Mouse (Mus musculus): Measurements from ENCODE around the gene Fgfr2. TPM values are rescaled to one million over a fixed set of nuclear protein-coding genes. Genes with fewer than 3 reads are reported as not detected.
A peak's percentile ranks its signal among the peaks of the same experiment; 100 is the strongest.

Gene Fgfr2
- total RNA-seq, 1 experiment: 37.5 TPM

DNA sequence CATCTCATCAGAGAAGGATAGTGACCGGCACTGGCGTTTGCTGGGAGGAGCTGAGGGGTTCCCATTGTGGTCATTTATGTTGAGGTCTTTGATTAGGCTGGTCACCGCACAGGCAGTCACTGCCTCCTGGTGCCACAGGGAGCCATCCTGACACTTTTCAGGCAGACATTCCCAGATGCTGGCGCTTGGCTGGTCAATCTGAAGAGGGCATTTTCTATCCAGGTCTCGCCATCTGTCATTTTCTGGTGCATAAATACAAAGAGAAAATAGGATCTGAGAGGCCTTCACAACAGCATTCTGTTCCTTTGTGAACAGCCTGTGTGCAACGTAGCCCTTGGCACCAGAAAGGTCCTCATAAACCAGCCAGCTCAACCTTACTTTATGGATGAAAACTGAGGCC is 363.2 kb downstream of the Fgfr2 start:
- TF ChIP-seq ZNF384 (IDR thresholded peaks at IDR 0.05; ENCODE audit: low read depth, low read length): no peak
- TF ChIP-seq MAFK (IDR thresholded peaks at IDR 0.05; ENCODE audit: insufficient read depth, low read depth, low read length): no peak
- TF ChIP-seq ZC3H11A (IDR thresholded peaks at IDR 0.05; ENCODE audit: borderline replicate concordance, low read depth, low read length): no peak
- no peak for TF ChIP-seq CHD2 (IDR thresholded peaks at IDR 0.05; ENCODE audit: low read depth, low read length)
- no peak for TF ChIP-seq HCFC1 (IDR thresholded peaks at IDR 0.05; ENCODE audit: borderline replicate concordance, insufficient read depth, low read length)
- no peak overlapping the region; the same call in 1 of the 2 replicates for H3K9ac ChIP-seq (ENCODE audit: insufficient read depth, low read depth, low read length, poor library complexity, severe bottlenecking)
- H3K27ac ChIP-seq (ENCODE audit: insufficient read depth, low read depth, low read length, poor library complexity, severe bottlenecking): no peak overlapping the region

DNA sequence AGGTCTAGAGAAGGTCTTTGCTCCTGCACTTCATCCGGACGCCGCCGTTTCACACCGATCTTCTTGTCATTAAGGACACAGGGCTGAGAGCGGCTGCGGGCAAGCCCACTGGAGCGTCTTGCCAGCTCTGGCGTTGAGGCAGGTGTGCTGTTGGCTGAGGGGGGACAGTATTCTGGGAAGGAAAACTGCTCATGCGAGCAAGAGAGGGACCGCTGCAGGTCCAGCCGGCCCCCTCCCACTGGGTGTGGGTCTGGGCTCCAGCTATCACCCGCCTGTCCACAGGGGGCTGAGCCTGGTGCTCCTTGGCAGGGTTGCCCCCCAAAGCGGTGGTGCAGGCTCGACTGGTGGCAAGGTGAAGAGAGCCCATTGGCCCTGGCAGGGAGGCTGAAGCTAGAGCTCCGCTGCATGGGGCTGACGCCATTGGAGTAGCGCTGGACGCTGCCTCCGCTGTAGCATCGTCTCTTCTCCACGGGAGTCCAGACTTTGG is 363.7 kb downstream of the Fgfr2 start:
- no peak for DNase-seq (ENCODE audit: low read depth, low spot score)
- in situ Hi-C loops (cut with MboI; ENCODE audit: low sequenced_read_pairs in 2 of 2, unreplicated experiment in 2 of 2): no loop called here
- H3K4me1 ChIP-seq (ENCODE audit: control insufficient read depth in 2 of 2, insufficient read depth in 2 of 2, low read length in 2 of 2, poor library complexity in 1 of 2): no peaks in the 10 kb centered on the region
- no peak overlapping the region for H3K27ac ChIP-seq (ENCODE audit: insufficient read depth, low read depth, low read length, poor library complexity, severe bottlenecking)
- no peaks in the 10 kb centered on the region for H3K9me3 ChIP-seq (ENCODE audit: control insufficient read depth, insufficient read depth, low read depth, low read length)
- H3K4me3 ChIP-seq (ENCODE audit: insufficient read depth in 1 of 2, low read depth in 1 of 2, low read length in 2 of 2, poor library complexity in 1 of 2, severe bottlenecking in 1 of 2): peak overlapping the region; percentile 35 to 36; a peak in 2 of 4 replicates
- TF ChIP-seq ZNF384 (IDR thresholded peaks at IDR 0.05; ENCODE audit: low read depth, low read length) (no peak), MAFK (IDR thresholded peaks at IDR 0.05; ENCODE audit: insufficient read depth, low read depth, low read length) (no peak), CHD2 (IDR thresholded peaks at IDR 0.05; ENCODE audit: low read depth, low read length) (no peak), HCFC1 (IDR thresholded peaks at IDR 0.05; ENCODE audit: borderline replicate concordance, insufficient read depth, low read length) (no peak), ZC3H11A (IDR thresholded peaks at IDR 0.05; ENCODE audit: borderline replicate concordance, low read depth, low read length) (no peak)
- no peak overlapping the region; the same call in 1 of the 2 replicates for H3K9ac ChIP-seq (ENCODE audit: insufficient read depth, low read depth, low read length, poor library complexity, severe bottlenecking)
- peaks cover 5% of the 10 kb centered on the region for H3K36me3 ChIP-seq (ENCODE audit: control insufficient read depth, insufficient read depth, low read length, poor library complexity, severe bottlenecking)

More for the DNA sequence above, 363.2 kb downstream of the Fgfr2 start:
- in situ Hi-C loops (cut with MboI; ENCODE audit: low sequenced_read_pairs in 2 of 2, unreplicated experiment in 2 of 2): no loop called here
- Histone ChIP-seq H3K4me3 (ENCODE audit: insufficient read depth in 1 of 2, low read depth in 1 of 2, low read length in 2 of 2, poor library complexity in 1 of 2, severe bottlenecking in 1 of 2) (peak overlapping the region; percentile 35 to 36; a peak in 2 of 4 replicates), H3K36me3 (ENCODE audit: control insufficient read depth, insufficient read depth, low read length, poor library complexity, severe bottlenecking) (peaks cover 5% of the 10 kb centered on the region), H3K4me1 (ENCODE audit: control insufficient read depth in 2 of 2, insufficient read depth in 2 of 2, low read length in 2 of 2, poor library complexity in 1 of 2) (no peaks in the 10 kb centered on the region), H3K9me3 (ENCODE audit: control insufficient read depth, insufficient read depth, low read depth, low read length) (no peaks in the 10 kb centered on the region)
- no peak for DNase-seq (ENCODE audit: low read depth, low spot score)

DNA sequence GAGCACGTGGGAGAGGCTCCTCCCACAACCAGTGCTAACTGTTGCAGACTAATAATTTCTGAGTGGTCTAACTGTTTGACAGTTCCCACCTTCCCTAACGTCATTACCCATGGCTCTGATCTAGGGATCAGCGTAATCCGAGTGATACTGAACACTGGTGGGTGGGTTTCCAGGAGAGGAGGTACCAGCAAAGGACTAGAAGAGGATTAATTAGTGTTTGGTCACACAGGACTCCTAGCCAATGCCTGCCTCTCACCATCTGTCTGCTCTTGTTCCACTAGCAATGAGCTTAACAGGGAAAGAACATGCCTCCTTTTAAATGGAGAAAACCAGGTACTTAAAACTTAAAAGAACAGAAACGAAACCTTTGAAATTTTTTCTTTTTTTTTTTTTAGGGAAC is 364.3 kb downstream of the Fgfr2 start:
- Histone ChIP-seq H3K27ac (ENCODE audit: insufficient read depth, low read depth, low read length, poor library complexity, severe bottlenecking) (no peak overlapping the region), H3K36me3 (ENCODE audit: control insufficient read depth, insufficient read depth, low read length, poor library complexity, severe bottlenecking) (peaks cover 5% of the 10 kb centered on the region), H3K9me3 (ENCODE audit: control insufficient read depth, insufficient read depth, low read depth, low read length) (no peaks in the 10 kb centered on the region), H3K9ac (ENCODE audit: insufficient read depth, low read depth, low read length, poor library complexity, severe bottlenecking) (no peak overlapping the region), H3K4me3 (ENCODE audit: insufficient read depth in 1 of 2, low read depth in 1 of 2, low read length in 2 of 2, poor library complexity in 1 of 2, severe bottlenecking in 1 of 2) (no peak overlapping the region), H3K4me1 (ENCODE audit: control insufficient read depth in 2 of 2, insufficient read depth in 2 of 2, low read length in 2 of 2, poor library complexity in 1 of 2) (no peaks in the 10 kb centered on the region)
- no peak for DNase-seq (ENCODE audit: low read depth, low spot score)
- TF ChIP-seq MAFK (IDR thresholded peaks at IDR 0.05; ENCODE audit: insufficient read depth, low read depth, low read length): no peak
- no peak for TF ChIP-seq HCFC1 (IDR thresholded peaks at IDR 0.05; ENCODE audit: borderline replicate concordance, insufficient read depth, low read length)
- TF ChIP-seq CHD2 (IDR thresholded peaks at IDR 0.05; ENCODE audit: low read depth, low read length): no peak
- no peak for TF ChIP-seq ZC3H11A (IDR thresholded peaks at IDR 0.05; ENCODE audit: borderline replicate concordance, low read depth, low read length)
- in situ Hi-C loops (cut with MboI; ENCODE audit: low sequenced_read_pairs in 2 of 2, unreplicated experiment in 2 of 2): no loop called here

DNA sequence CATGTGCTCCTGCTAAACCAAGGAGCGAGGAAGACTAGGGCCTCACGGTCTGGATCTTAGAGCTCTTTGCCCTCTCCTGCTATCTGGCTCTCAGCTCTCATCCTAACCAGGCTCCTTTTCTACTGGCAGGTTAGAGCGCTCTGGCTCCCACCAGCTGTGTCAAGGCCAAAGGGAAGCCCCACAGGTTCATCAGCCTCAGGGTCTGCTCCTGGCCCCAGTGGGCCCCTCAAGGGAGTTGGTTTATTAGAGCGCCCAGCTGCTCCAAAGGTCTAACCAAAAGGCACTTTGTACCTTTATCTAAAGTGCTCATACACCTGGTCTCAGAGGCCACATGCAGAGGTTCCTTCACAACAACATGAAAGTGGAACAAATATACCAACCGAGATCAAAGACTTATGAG is 366.8 kb downstream of the Fgfr2 start:
- in situ Hi-C loops (cut with MboI; ENCODE audit: low sequenced_read_pairs in 2 of 2, unreplicated experiment in 2 of 2): no loop called here
- no peak overlapping the region for H3K9ac ChIP-seq (ENCODE audit: insufficient read depth, low read depth, low read length, poor library complexity, severe bottlenecking)
- DNase-seq (ENCODE audit: low read depth, low spot score): no peak
- no peaks in the 10 kb centered on the region for H3K9me3 ChIP-seq (ENCODE audit: control insufficient read depth, insufficient read depth, low read depth, low read length)
- TF ChIP-seq CHD2 (IDR thresholded peaks at IDR 0.05; ENCODE audit: low read depth, low read length): no peak
- no peak for TF ChIP-seq MAFK (IDR thresholded peaks at IDR 0.05; ENCODE audit: insufficient read depth, low read depth, low read length)
- TF ChIP-seq HCFC1 (IDR thresholded peaks at IDR 0.05; ENCODE audit: borderline replicate concordance, insufficient read depth, low read length): no peak
- TF ChIP-seq ZC3H11A (IDR thresholded peaks at IDR 0.05; ENCODE audit: borderline replicate concordance, low read depth, low read length): no peak
- no peak for TF ChIP-seq ZNF384 (IDR thresholded peaks at IDR 0.05; ENCODE audit: low read depth, low read length)
- no peak overlapping the region for H3K4me3 ChIP-seq (ENCODE audit: insufficient read depth in 1 of 2, low read depth in 1 of 2, low read length in 2 of 2, poor library complexity in 1 of 2, severe bottlenecking in 1 of 2)
- H3K4me1 ChIP-seq (ENCODE audit: control insufficient read depth in 2 of 2, insufficient read depth in 2 of 2, low read length in 2 of 2, poor library complexity in 1 of 2): no peaks in the 10 kb centered on the region
- H3K27ac ChIP-seq (ENCODE audit: insufficient read depth, low read depth, low read length, poor library complexity, severe bottlenecking): no peak overlapping the region
- peaks cover 5% of the 10 kb centered on the region for H3K36me3 ChIP-seq (ENCODE audit: control insufficient read depth, insufficient read depth, low read length, poor library complexity, severe bottlenecking)

DNA sequence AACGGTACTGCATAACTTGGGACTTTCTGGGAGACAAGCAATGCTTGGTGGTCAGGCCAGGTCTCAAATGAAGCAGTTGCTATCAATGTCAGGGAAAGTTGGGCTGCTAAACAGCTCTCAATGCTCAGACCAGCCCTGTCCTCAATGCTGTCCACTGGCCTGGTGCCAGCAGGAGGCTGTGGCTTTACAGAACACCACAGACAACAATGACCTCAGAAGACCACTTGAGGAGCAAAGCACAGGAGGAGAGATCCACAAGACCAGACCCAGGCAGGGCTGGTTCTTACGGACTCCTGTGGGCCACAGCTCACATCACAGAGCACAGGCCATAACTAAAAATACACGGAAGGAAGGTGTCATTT is 368.8 kb downstream of the Fgfr2 start:
- Histone ChIP-seq H3K4me1 (ENCODE audit: control insufficient read depth in 2 of 2, insufficient read depth in 2 of 2, low read length in 2 of 2, poor library complexity in 1 of 2) (no peaks in the 10 kb centered on the region), H3K4me3 (ENCODE audit: insufficient read depth in 1 of 2, low read depth in 1 of 2, low read length in 2 of 2, poor library complexity in 1 of 2, severe bottlenecking in 1 of 2) (no peak overlapping the region), H3K9me3 (ENCODE audit: control insufficient read depth, insufficient read depth, low read depth, low read length) (no peaks in the 10 kb centered on the region), H3K27ac (ENCODE audit: insufficient read depth, low read depth, low read length, poor library complexity, severe bottlenecking) (no peak overlapping the region), H3K36me3 (ENCODE audit: control insufficient read depth, insufficient read depth, low read length, poor library complexity, severe bottlenecking) (peaks cover 3% of the 10 kb centered on the region), H3K9ac (ENCODE audit: insufficient read depth, low read depth, low read length, poor library complexity, severe bottlenecking) (no peak overlapping the region)
- in situ Hi-C loops (cut with MboI; ENCODE audit: low sequenced_read_pairs in 2 of 2, unreplicated experiment in 2 of 2): no loop called here
- TF ChIP-seq ZC3H11A (IDR thresholded peaks at IDR 0.05; ENCODE audit: borderline replicate concordance, low read depth, low read length): no peak
- TF ChIP-seq HCFC1 (IDR thresholded peaks at IDR 0.05; ENCODE audit: borderline replicate concordance, insufficient read depth, low read length): no peak
- TF ChIP-seq MAFK (IDR thresholded peaks at IDR 0.05; ENCODE audit: insufficient read depth, low read depth, low read length): no peak
- no peak for TF ChIP-seq CHD2 (IDR thresholded peaks at IDR 0.05; ENCODE audit: low read depth, low read length)
- TF ChIP-seq ZNF384 (IDR thresholded peaks at IDR 0.05; ENCODE audit: low read depth, low read length): no peak
- DNase-seq (ENCODE audit: low read depth, low spot score): no peak
